Mouse (Mus musculus): ENCODE measurements around the gene Stpg3.

DNA sequence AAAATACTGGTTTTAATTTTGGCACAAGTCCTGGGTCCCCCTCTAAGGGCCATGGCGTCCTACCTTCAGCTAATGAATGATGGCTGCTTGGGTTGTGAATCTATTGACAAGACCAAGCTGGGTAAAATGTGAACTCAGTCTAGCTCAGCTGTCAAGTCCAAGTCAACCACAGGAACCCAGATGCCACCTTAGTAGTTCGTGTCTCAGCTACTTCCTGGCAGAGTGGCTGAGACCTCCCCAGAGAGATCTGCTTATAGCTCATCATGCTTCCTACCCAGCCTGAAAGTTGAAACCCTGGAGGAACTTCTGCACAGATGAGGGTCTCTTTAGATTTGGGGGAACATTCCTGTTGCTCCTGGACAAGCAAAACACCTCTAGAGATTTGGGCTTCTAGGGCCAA, 31.1 kb downstream of the Stpg3 start:
- TF ChIP-seq POLR2A (IDR thresholded peaks at IDR 0.05; ENCODE audit: insufficient read depth, low read length) (no peak), CTCF (IDR thresholded peaks at IDR 0.05; ENCODE audit: low read depth, low read length) (no peak)

Measured in ES-Bruce4 (cell line).